Mouse (Mus musculus): ENCODE measurements around the gene Rad54l2. TPM values are rescaled to one million over a fixed set of nuclear protein-coding genes. Genes with fewer than 3 reads are reported as not detected.
A peak's percentile ranks its signal among the peaks of the same experiment; 100 is the strongest.

Gene Rad54l2
- 10 to 100 TPM; 16.5 to 17.1 TPM for total RNA-seq (2021)

DNA sequence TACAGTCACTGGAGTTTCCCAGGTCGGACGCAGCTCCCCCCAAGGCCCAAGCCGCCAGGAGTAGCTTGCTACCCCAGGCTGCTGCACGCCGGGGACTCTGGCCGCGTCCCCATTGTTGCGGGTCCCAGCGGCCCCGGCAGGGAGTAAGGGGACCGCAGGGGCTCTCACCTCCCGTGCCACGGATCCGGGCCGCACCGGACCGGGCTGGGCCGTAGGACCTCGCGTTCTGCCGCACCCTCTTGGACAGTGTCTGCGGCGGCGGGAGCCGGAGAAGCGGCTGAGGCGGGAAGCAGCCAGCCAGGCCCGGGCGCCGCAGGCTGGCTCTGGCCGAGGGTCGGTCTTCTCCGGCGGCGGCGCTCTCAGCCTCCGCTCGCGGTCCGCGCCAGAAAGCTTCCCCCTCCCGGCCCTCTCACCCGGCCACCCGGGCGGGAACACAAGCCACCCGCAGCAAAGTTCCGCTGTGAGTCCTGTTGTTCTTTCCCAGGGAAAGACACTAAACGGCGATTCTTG lies at the start of gene Rad54l2:
Gene Rad54l2, minus strand, starts transcription at position 383 of the 510 bp plus-strand sequence.
- peak; percentile 82 to 83 for DNase-seq (ENCODE audit: low spot score in 2 of 2)
- intact Hi-C loops (cut with DNase I), result loop anchor here (2.0 kb wide), 1 partner anchor 32 kb away; the partner anchor contains the start of gene Dcaf1

GRCm38 (mm10) chr9:106822381-106823104 lies 33.5 kb upstream of the Rad54l2 start:
- peak; percentile 77 to 78 for DNase-seq (ENCODE audit: low spot score in 2 of 2)
- intact Hi-C loops (cut with DNase I), result no loop called here

DNA sequence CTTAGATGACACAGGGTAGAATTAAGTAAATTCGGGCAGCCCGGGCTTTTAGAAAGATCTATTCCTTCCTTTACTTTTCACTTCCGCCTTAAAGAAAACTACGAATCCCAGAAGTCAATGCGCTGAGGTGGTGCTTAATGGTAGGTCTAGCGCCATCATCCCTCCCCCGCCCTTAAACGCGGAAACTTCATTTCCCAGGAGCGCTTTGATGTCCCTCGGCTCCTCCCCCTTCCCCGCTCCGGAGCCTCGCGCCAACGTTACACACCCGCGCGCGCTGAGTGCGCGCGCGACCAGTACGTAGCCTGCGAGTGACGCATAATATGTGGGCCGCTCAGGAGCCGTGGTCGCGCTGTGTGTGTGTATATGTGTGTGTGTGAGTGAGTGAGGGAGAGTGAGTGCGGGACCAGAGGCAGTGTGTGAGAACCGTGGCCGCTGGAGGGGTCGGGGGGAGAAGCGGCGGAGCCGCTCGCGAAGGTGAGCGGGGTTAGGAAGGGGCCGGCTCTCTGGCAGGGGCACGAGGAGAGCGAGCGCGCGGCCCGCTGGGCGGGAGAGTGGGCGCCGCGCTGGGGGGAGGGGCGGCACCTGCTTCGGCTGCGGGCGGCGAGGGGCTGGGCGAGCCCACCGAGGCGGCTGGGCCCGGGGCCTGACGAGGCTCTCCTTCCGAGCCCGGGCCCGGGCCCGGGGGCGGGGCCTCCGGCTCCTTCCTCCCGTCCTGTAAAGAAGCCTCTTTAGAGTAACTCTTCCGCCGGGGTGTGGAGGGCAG lies 32.8 kb upstream of the Rad54l2 start, which contains the start of gene Dcaf1:
Gene Dcaf1, plus strand, starts transcription at position 257 of the 763 bp plus-strand sequence.
- DNase-seq (ENCODE audit: low spot score in 2 of 2), result peak; percentile 92 to 98
- intact Hi-C loops (cut with DNase I), result loop anchor here (1.0 to 2.0 kb wide), 2 partner anchors 33 to 135 kb away; partner anchors contain the start of gene Rad54l2

GRCm38 (mm10) chr9:106821050-106821617 lies 32.1 kb upstream of the Rad54l2 start:
- intact Hi-C loops (cut with DNase I), result loop anchor here (1.0 to 2.0 kb wide), 2 partner anchors 32 to 135 kb away; partner anchors contain the start of gene Rad54l2
- peak in 1 of 2 experiments; percentile 4 for DNase-seq (ENCODE audit: low spot score in 2 of 2)

DNA sequence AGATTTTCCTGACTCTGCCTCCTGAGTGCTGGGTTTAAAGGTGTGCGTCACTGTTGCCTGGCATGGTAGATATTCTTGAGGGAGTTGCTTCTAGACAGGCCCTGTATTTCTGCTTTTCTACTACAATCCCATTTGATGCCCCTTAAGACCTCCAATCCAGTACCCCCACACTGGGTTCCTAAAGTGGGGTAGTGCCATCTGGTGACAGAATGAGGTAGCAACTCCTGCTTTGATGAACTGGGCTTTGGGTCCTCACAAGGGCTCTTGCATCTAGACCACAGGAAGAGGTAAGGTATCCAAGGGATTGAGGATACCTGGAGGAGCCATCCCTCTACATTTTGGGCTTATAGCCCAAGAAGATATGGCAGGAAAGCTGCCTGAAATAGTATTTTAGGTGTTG lies 30.2 kb upstream of the Rad54l2 start:
- intact Hi-C loops (cut with DNase I), result loop anchor here (10.0 kb wide), 1 partner anchor 214 kb away; no protein-coding TSS in a partner anchor

DNA sequence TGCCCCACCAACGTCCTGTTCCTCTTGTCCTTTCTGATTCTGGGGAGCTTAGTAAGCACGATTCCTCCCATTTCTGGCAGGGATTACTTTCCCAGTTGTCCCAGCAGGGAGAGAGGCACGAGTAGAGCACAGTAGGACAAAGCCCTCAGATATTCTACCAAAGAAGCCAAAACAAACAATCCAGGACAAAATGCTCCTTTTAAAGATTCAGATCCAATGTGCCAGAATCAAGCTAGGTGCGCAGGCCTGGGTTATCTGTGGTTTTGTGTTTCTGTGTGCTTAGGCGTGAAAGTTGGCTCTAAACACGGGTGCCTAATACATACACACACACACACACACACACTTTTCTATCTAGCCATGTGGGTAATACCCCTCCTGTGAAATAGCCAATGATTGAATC lies 29.2 kb upstream of the Rad54l2 start:
- intact Hi-C loops (cut with DNase I), result loop anchor here (10.0 kb wide), 1 partner anchor 213 kb away; no protein-coding TSS in a partner anchor
- DNase-seq (ENCODE audit: low spot score in 2 of 2), result no peak

More for the DNA sequence above, 30.2 kb upstream of the Rad54l2 start:
- DNase-seq (ENCODE audit: low spot score in 2 of 2), result peak; percentile 9 to 24

- intact Hi-C loops (cut with DNase I), result loop anchor here (10.0 kb wide), 1 partner anchor 302 kb away; no protein-coding TSS in a partner anchor
- DNase-seq (ENCODE audit: low spot score in 2 of 2), result no peak
These were observed 17.5 kb upstream of the Rad54l2 start for GRCm38 (mm10) chr9:106806503-106806902.

GRCm38 (mm10) chr9:106790831-106791230 lies 1.8 kb upstream of the Rad54l2 start:
- intact Hi-C loops (cut with DNase I), result no loop called here
- DNase-seq (ENCODE audit: low spot score in 2 of 2), result no peak

GRCm38 (mm10) chr9:106789363-106789762 lies 369 bp upstream of the Rad54l2 start:
- DNase-seq (ENCODE audit: low spot score in 2 of 2), result no peak
- intact Hi-C loops (cut with DNase I), result loop anchor here (2.0 kb wide), 1 partner anchor 31 kb away; the partner anchor contains the start of gene Dcaf1

GRCm38 (mm10) chr9:106787979-106788811 lies 799 bp downstream of the Rad54l2 start:
- intact Hi-C loops (cut with DNase I), result loop anchor here (2.0 kb wide), 1 partner anchor 33 kb away; the partner anchor contains the start of gene Dcaf1
- peak in 1 of 2 experiments; percentile 28 for DNase-seq (ENCODE audit: low spot score in 2 of 2)

DNA sequence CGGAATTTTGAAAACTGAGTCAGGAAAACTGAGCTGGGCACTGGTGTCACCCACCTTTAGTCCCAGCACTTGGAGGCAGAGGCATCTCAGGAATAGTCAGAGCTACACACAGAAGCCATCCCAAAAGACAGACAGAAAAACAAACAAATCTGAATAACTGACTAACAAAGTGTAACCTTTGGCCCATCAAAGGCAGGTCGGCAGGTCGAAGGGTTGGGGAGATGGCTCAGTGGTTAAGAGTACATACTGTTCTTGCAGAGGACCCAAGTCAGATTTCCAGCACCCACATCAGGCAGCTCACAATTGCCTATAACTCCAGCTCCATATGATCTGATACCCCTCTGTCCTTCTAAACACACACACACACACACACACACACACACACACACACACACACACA lies 3.8 kb downstream of the Rad54l2 start:
- no peak for DNase-seq (ENCODE audit: low spot score in 2 of 2)
- intact Hi-C loops (cut with DNase I), result no loop called here

DNA sequence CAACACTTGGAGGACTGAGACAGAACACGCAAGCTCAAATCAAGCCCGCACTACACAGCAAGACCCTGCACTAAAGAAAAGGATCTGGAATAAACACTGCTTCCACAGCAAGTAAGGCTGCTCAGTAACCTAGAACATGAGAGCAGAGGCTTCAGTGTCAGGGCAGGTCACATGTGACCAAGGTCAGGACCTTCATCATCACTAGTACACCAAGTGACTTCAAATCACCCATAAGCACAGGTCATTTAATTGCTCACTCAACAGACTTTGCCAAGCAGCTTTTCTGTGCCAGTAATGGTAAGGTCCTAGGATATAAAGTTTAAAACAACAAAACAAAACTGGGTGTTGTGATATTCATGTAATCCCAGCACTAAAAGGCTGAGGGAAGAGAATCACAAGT lies 5.4 kb downstream of the Rad54l2 start:
- intact Hi-C loops (cut with DNase I), result no loop called here
- no peak for DNase-seq (ENCODE audit: low spot score in 2 of 2)

- DNase-seq (ENCODE audit: low spot score in 2 of 2), result no peak
- intact Hi-C loops (cut with DNase I), result no loop called here
These were observed 8.9 kb downstream of the Rad54l2 start for GRCm38 (mm10) chr9:106780086-106780485.

DNA sequence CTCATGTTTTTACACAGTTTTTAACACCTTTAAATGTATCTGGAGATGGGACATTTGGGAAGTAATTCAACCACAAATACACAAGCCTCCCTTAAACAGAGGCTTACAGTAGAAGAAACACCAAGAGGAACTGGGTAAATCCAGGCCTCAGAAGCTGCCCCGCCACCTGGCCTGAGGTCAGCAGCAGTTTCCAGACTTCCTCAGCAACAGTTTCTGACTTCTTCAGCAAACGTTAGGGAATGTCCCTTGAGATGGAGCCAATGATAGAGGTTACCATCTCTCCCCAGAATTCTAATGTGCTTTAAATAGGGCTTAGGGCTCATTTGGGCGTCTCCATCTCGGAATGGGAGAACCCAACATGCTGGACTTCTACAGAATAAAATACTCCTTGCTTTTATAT lies 10.7 kb downstream of the Rad54l2 start:
- no peak for DNase-seq (ENCODE audit: low spot score in 2 of 2)
- intact Hi-C loops (cut with DNase I), result no loop called here

DNA sequence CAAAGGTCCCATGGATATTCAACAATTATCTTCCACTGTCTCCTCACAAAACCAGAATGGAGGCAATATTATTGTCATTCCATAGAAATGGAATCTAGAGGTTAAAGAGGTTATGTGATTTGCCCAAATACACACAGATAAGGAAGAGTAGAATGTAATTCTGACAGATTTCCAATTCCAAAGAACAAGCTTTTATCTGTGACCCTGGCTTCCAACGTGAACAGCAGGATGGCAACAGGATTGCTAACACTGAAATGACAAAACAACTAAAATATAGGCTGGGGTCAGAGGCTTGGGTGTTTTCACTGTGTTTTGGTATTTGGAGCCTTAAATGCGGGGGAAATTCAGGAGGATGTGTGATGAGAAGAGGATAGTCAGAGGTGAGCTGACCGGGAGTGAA lies 11.6 kb downstream of the Rad54l2 start:
- DNase-seq (ENCODE audit: low spot score in 2 of 2), result no peak
- intact Hi-C loops (cut with DNase I), result no loop called here

GRCm38 (mm10) chr9:106776116-106776515 lies 12.9 kb downstream of the Rad54l2 start:
- intact Hi-C loops (cut with DNase I), result no loop called here
- DNase-seq (ENCODE audit: low spot score in 2 of 2), result no peak

GRCm38 (mm10) chr9:106771770-106772169 lies 17.2 kb downstream of the Rad54l2 start:
- DNase-seq (ENCODE audit: low spot score in 2 of 2), result no peak
- intact Hi-C loops (cut with DNase I), result no loop called here

GRCm38 (mm10) chr9:106770216-106770615 lies 18.8 kb downstream of the Rad54l2 start:
- no peak for DNase-seq (ENCODE audit: low spot score in 2 of 2)
- intact Hi-C loops (cut with DNase I), result no loop called here

DNA sequence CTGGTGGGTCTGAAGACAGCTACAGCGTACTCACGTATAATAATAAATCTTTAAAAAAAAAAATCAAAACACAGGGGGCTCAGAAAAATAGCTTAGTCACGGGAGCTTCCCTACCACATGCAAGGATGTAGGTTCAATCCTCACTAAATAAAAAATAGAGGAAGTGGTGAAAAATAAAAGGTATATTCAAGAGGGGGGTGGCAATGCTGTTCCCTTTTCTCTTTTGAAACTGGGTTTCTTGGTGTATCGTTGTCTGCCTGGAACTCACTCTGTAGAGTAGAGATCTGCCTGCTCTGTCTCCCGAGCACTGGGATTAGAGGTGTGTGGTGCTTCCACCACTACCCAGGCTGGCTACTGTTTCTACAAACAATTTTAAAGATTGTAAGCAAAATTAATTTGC lies 19.2 kb downstream of the Rad54l2 start:
- no peak for DNase-seq (ENCODE audit: low spot score in 2 of 2)
- intact Hi-C loops (cut with DNase I), result no loop called here

All from left cerebral cortex, postnatal 25 days (tissue).